Mouse (Mus musculus): ENCODE data around the gene Iqch. TPM values are rescaled to one million over a fixed set of nuclear protein-coding genes. Genes with fewer than 3 reads are reported as not detected.
A peak's percentile ranks its signal among the peaks of the same experiment; 100 is the strongest.

The Iqch gene
- polyA plus RNA-seq, 1 experiment from 2014 or later = 0.14 TPM

- Histone ChIP-seq H3K9me3 (replicated peaks; ENCODE audit: control insufficient read depth, low read length) (no peaks in the 10 kb centered on the region), H3K4me3 (ENCODE audit: low read length) (no peak overlapping the region), H3K27ac (ENCODE audit: low read length) (no peak overlapping the region), H3K36me3 (ENCODE audit: control insufficient read depth, insufficient read depth) (no peaks in the 10 kb centered on the region), H3K9ac (ENCODE audit: low read length) (no peak overlapping the region), H3K4me2 (ENCODE audit: low read depth, low read length) (no peak overlapping the region), H3K4me1 (ENCODE audit: control insufficient read depth, insufficient read depth, low read length) (no peaks in the 10 kb centered on the region), H3K27me3 (ENCODE audit: control insufficient read depth, insufficient read depth, low read length) (no peaks in the 10 kb centered on the region)
- 31% methylated on average over 2 of the region's 2 CpGs for WGBS
- ATAC-seq (replicated peaks; ENCODE audit: extremely low read depth, insufficient read depth, low FRiP score) = no peak
These were observed 140.0 kb downstream of the Iqch start for GRCm38 (mm10) chr9:63462296-63462695.

- Histone ChIP-seq H3K4me3 (ENCODE audit: low read length) (no peak overlapping the region), H3K36me3 (ENCODE audit: control insufficient read depth, insufficient read depth) (no peaks in the 10 kb centered on the region), H3K27ac (ENCODE audit: low read length) (no peak overlapping the region), H3K4me1 (ENCODE audit: control insufficient read depth, insufficient read depth, low read length) (no peaks in the 10 kb centered on the region), H3K4me2 (ENCODE audit: low read depth, low read length) (no peak overlapping the region), H3K9me3 (replicated peaks; ENCODE audit: control insufficient read depth, low read length) (no peaks in the 10 kb centered on the region), H3K9ac (ENCODE audit: low read length) (no peak overlapping the region), H3K27me3 (ENCODE audit: control insufficient read depth, insufficient read depth, low read length) (no peaks in the 10 kb centered on the region)
- no peak for ATAC-seq (replicated peaks; ENCODE audit: extremely low read depth, insufficient read depth, low FRiP score)
These were observed 145.9 kb downstream of the Iqch start for GRCm38 (mm10) chr9:63456401-63456800.

- 82% methylated on average over 5 of the region's 5 CpGs for WGBS
- no peaks in the 10 kb centered on the region for H3K27me3 ChIP-seq (ENCODE audit: control insufficient read depth, insufficient read depth, low read length)
These were observed 148.0 kb downstream of the Iqch start for GRCm38 (mm10) chr9:63454341-63454740.

GRCm38 (mm10) chr9:63450531-63451030, 151.7 kb downstream of the Iqch start:
- H3K4me3 ChIP-seq (ENCODE audit: low read length) = no peak overlapping the region
- no peak for ATAC-seq (replicated peaks; ENCODE audit: extremely low read depth, insufficient read depth, low FRiP score)
- H3K9ac ChIP-seq (ENCODE audit: low read length) = no peak overlapping the region
- no peaks in the 10 kb centered on the region for H3K9me3 ChIP-seq (replicated peaks; ENCODE audit: control insufficient read depth, low read length)
- H3K27ac ChIP-seq (ENCODE audit: low read length) = no peak overlapping the region
- H3K4me1 ChIP-seq (ENCODE audit: control insufficient read depth, insufficient read depth, low read length) = no peaks in the 10 kb centered on the region
- H3K36me3 ChIP-seq (ENCODE audit: control insufficient read depth, insufficient read depth) = no peaks in the 10 kb centered on the region
- no peak overlapping the region for H3K4me2 ChIP-seq (ENCODE audit: low read depth, low read length)
- no peaks in the 10 kb centered on the region for H3K27me3 ChIP-seq (ENCODE audit: control insufficient read depth, insufficient read depth, low read length)
- WGBS = 60% methylated on average over 4 of the region's 4 CpGs

More at GRCm38 (mm10) chr9:63454341-63454740, 148.0 kb downstream of the Iqch start:
- H3K9me3 ChIP-seq (replicated peaks; ENCODE audit: control insufficient read depth, low read length) = no peaks in the 10 kb centered on the region
- no peak overlapping the region for H3K4me3 ChIP-seq (ENCODE audit: low read length)
- no peak for ATAC-seq (replicated peaks; ENCODE audit: extremely low read depth, insufficient read depth, low FRiP score)
- H3K4me1 ChIP-seq (ENCODE audit: control insufficient read depth, insufficient read depth, low read length) = no peaks in the 10 kb centered on the region
- H3K36me3 ChIP-seq (ENCODE audit: control insufficient read depth, insufficient read depth) = no peaks in the 10 kb centered on the region
- H3K4me2 ChIP-seq (ENCODE audit: low read depth, low read length) = no peak overlapping the region
- no peak overlapping the region for H3K27ac ChIP-seq (ENCODE audit: low read length)
- H3K9ac ChIP-seq (ENCODE audit: low read length) = no peak overlapping the region

- Histone ChIP-seq H3K4me2 (ENCODE audit: low read depth, low read length) (peak overlapping the region; percentile 44; the same call in 1 of the 2 replicates), H3K4me1 (ENCODE audit: control insufficient read depth, insufficient read depth, low read length) (no peaks in the 10 kb centered on the region), H3K27me3 (ENCODE audit: control insufficient read depth, insufficient read depth, low read length) (no peaks in the 10 kb centered on the region), H3K9ac (ENCODE audit: low read length) (0 out of 2 replicates have a peak overlapping the region, but pooled peaks have one; percentile 30), H3K9me3 (replicated peaks; ENCODE audit: control insufficient read depth, low read length) (no peaks in the 10 kb centered on the region), H3K36me3 (ENCODE audit: control insufficient read depth, insufficient read depth) (no peaks in the 10 kb centered on the region), H3K4me3 (ENCODE audit: low read length) (no peak overlapping the region; the same call in 1 of the 2 replicates), H3K27ac (ENCODE audit: low read length) (no peak overlapping the region)
- no peak for ATAC-seq (replicated peaks; ENCODE audit: extremely low read depth, insufficient read depth, low FRiP score)
- WGBS = 48% methylated on average over 6 of the region's 6 CpGs
These were observed 158.6 kb downstream of the Iqch start for GRCm38 (mm10) chr9:63443695-63444094.

GRCm38 (mm10) chr9:63430652-63431051, 171.6 kb downstream of the Iqch start:
- no peak overlapping the region for H3K9ac ChIP-seq (ENCODE audit: low read length)
- 60% methylated on average over 1 of the region's 1 CpGs for WGBS
- no peak for ATAC-seq (replicated peaks; ENCODE audit: extremely low read depth, insufficient read depth, low FRiP score)

GRCm38 (mm10) chr9:63421096-63421736, 181.1 kb downstream of the Iqch start:
- Histone ChIP-seq H3K4me1 (ENCODE audit: control insufficient read depth, insufficient read depth, low read length) (no peaks in the 10 kb centered on the region), H3K27ac (ENCODE audit: low read length) (no peak overlapping the region), H3K27me3 (ENCODE audit: control insufficient read depth, insufficient read depth, low read length) (no peaks in the 10 kb centered on the region), H3K9me3 (replicated peaks; ENCODE audit: control insufficient read depth, low read length) (no peaks in the 10 kb centered on the region), H3K4me2 (ENCODE audit: low read depth, low read length) (no peak overlapping the region), H3K4me3 (ENCODE audit: low read length) (no peak overlapping the region), H3K9ac (ENCODE audit: low read length) (no peak overlapping the region), H3K36me3 (ENCODE audit: control insufficient read depth, insufficient read depth) (no peaks in the 10 kb centered on the region)
- ATAC-seq (replicated peaks; ENCODE audit: extremely low read depth, insufficient read depth, low FRiP score) = no peak
- WGBS = 61% methylated on average over 9 of the region's 9 CpGs

More at GRCm38 (mm10) chr9:63430652-63431051, 171.6 kb downstream of the Iqch start:
- Histone ChIP-seq H3K36me3 (ENCODE audit: control insufficient read depth, insufficient read depth) (no peaks in the 10 kb centered on the region), H3K9me3 (replicated peaks; ENCODE audit: control insufficient read depth, low read length) (no peaks in the 10 kb centered on the region), H3K4me3 (ENCODE audit: low read length) (no peak overlapping the region), H3K4me2 (ENCODE audit: low read depth, low read length) (no peak overlapping the region), H3K27me3 (ENCODE audit: control insufficient read depth, insufficient read depth, low read length) (no peaks in the 10 kb centered on the region), H3K4me1 (ENCODE audit: control insufficient read depth, insufficient read depth, low read length) (no peaks in the 10 kb centered on the region), H3K27ac (ENCODE audit: low read length) (no peak overlapping the region)

- WGBS = 62% methylated on average over 6 of the region's 6 CpGs
- H3K27ac ChIP-seq (ENCODE audit: low read length) = no peak overlapping the region
- ATAC-seq (replicated peaks; ENCODE audit: extremely low read depth, insufficient read depth, low FRiP score) = no peak
- H3K4me1 ChIP-seq (ENCODE audit: control insufficient read depth, insufficient read depth, low read length) = no peaks in the 10 kb centered on the region
- no peaks in the 10 kb centered on the region for H3K27me3 ChIP-seq (ENCODE audit: control insufficient read depth, insufficient read depth, low read length)
- H3K9ac ChIP-seq (ENCODE audit: low read length) = no peak overlapping the region
- no peaks in the 10 kb centered on the region for H3K9me3 ChIP-seq (replicated peaks; ENCODE audit: control insufficient read depth, low read length)
- no peak overlapping the region for H3K4me3 ChIP-seq (ENCODE audit: low read length)
- H3K4me2 ChIP-seq (ENCODE audit: low read depth, low read length) = no peak overlapping the region
- H3K36me3 ChIP-seq (ENCODE audit: control insufficient read depth, insufficient read depth) = no peaks in the 10 kb centered on the region
These were observed 181.9 kb downstream of the Iqch start for GRCm38 (mm10) chr9:63420396-63420795.

- ATAC-seq (replicated peaks; ENCODE audit: extremely low read depth, insufficient read depth, low FRiP score) = no peak
These were observed 202.1 kb downstream of the Iqch start for GRCm38 (mm10) chr9:63400176-63400575.

More at GRCm38 (mm10) chr9:63400176-63400575, 202.1 kb downstream of the Iqch start:
- H3K4me2 ChIP-seq (ENCODE audit: low read depth, low read length) = no peak overlapping the region
- H3K36me3 ChIP-seq (ENCODE audit: control insufficient read depth, insufficient read depth) = no peaks in the 10 kb centered on the region
- H3K4me3 ChIP-seq (ENCODE audit: low read length) = no peak overlapping the region
- peaks cover 12% of the 10 kb centered on the region for H3K4me1 ChIP-seq (ENCODE audit: control insufficient read depth, insufficient read depth, low read length)
- no peak overlapping the region for H3K27ac ChIP-seq (ENCODE audit: low read length)
- no peak overlapping the region for H3K9ac ChIP-seq (ENCODE audit: low read length)
- H3K9me3 ChIP-seq (replicated peaks; ENCODE audit: control insufficient read depth, low read length) = no peaks in the 10 kb centered on the region
- H3K27me3 ChIP-seq (ENCODE audit: control insufficient read depth, insufficient read depth, low read length) = no peaks in the 10 kb centered on the region
- 65% methylated on average over 1 of the region's 1 CpGs for WGBS
